Mouse (Mus musculus): ENCODE data around the gene Scamp1. TPM values are rescaled to one million over a fixed set of nuclear protein-coding genes. Genes with fewer than 3 reads are reported as not detected.
"Not testable (repeated sequence)": the region's sequence is repeated elsewhere in the genome, so short reads cannot be mapped to it uniquely, and the experiment has no call there.

The Scamp1 gene
- total RNA-seq (2015) (14.0 and 14.4 TPM in 2 replicates), total RNA-seq (2017) (6.8 and 7.3 TPM in 2 replicates)

- ATAC-seq (ENCODE audit: poor library complexity, severe bottlenecking), result peak; percentile 78
Observed at GRCm38 (mm10) chr13:94285281-94285871, at the start of gene Scamp1. TSS of gene Scamp1 (minus strand) at chr13:94285857.

GRCm38 (mm10) chr13:94330392-94330979 lies 44.8 kb upstream of the Scamp1 start:
- ATAC-seq (ENCODE audit: poor library complexity, severe bottlenecking), result no peak

- not testable (repeated sequence) for ATAC-seq (ENCODE audit: poor library complexity, severe bottlenecking)
Observed at GRCm38 (mm10) chr13:94329005-94329404, 43.3 kb upstream of the Scamp1 start.

- no peak for ATAC-seq (ENCODE audit: poor library complexity, severe bottlenecking)
Observed at GRCm38 (mm10) chr13:94328063-94328462, 42.4 kb upstream of the Scamp1 start.

- ATAC-seq (ENCODE audit: poor library complexity, severe bottlenecking), result peak; percentile 94
Observed at GRCm38 (mm10) chr13:94322475-94322874, 36.8 kb upstream of the Scamp1 start.

GRCm38 (mm10) chr13:94321094-94321792 lies 35.6 kb upstream of the Scamp1 start:
- ATAC-seq (ENCODE audit: poor library complexity, severe bottlenecking), result no peak

GRCm38 (mm10) chr13:94316975-94317511 lies 31.4 kb upstream of the Scamp1 start:
- ATAC-seq (ENCODE audit: poor library complexity, severe bottlenecking), result no peak

GRCm38 (mm10) chr13:94312812-94313211 lies 27.2 kb upstream of the Scamp1 start:
- ATAC-seq (ENCODE audit: poor library complexity, severe bottlenecking), result not testable (repeated sequence)

GRCm38 (mm10) chr13:94308279-94308678 lies 22.6 kb upstream of the Scamp1 start:
- no peak for ATAC-seq (ENCODE audit: poor library complexity, severe bottlenecking)

- no peak for ATAC-seq (ENCODE audit: poor library complexity, severe bottlenecking)
Observed at GRCm38 (mm10) chr13:94307531-94307930, 21.9 kb upstream of the Scamp1 start.

- no peak for ATAC-seq (ENCODE audit: poor library complexity, severe bottlenecking)
Observed at GRCm38 (mm10) chr13:94306968-94307289, 21.3 kb upstream of the Scamp1 start.

- peak; percentile 75 for ATAC-seq (ENCODE audit: poor library complexity, severe bottlenecking)
Observed at GRCm38 (mm10) chr13:94306277-94306967, 20.8 kb upstream of the Scamp1 start.

GRCm38 (mm10) chr13:94300946-94301538 lies 15.4 kb upstream of the Scamp1 start:
- ATAC-seq (ENCODE audit: poor library complexity, severe bottlenecking), result peak; percentile 41

- ATAC-seq (ENCODE audit: poor library complexity, severe bottlenecking), result no peak
Observed at GRCm38 (mm10) chr13:94300232-94300631, 14.6 kb upstream of the Scamp1 start.

GRCm38 (mm10) chr13:94298401-94298800 lies 12.7 kb upstream of the Scamp1 start:
- ATAC-seq (ENCODE audit: poor library complexity, severe bottlenecking), result peak; percentile 60

- ATAC-seq (ENCODE audit: poor library complexity, severe bottlenecking), result peak; percentile 37
Observed at GRCm38 (mm10) chr13:94296371-94296770, 10.7 kb upstream of the Scamp1 start.

GRCm38 (mm10) chr13:94295922-94296321 lies 10.3 kb upstream of the Scamp1 start:
- peak; percentile 82 for ATAC-seq (ENCODE audit: poor library complexity, severe bottlenecking)

GRCm38 (mm10) chr13:94294886-94295285 lies 9.2 kb upstream of the Scamp1 start:
- ATAC-seq (ENCODE audit: poor library complexity, severe bottlenecking), result peak; percentile 67

GRCm38 (mm10) chr13:94293911-94294310 lies 8.3 kb upstream of the Scamp1 start:
- ATAC-seq (ENCODE audit: poor library complexity, severe bottlenecking), result no peak

GRCm38 (mm10) chr13:94286195-94286594 lies 538 bp upstream of the Scamp1 start:
- ATAC-seq (ENCODE audit: poor library complexity, severe bottlenecking), result no peak

Measured in megakaryocyte, adult 5-6 weeks (primary cell).